Mouse (Mus musculus) embryonic facial prominence, embryonic 14.5 days (tissue): Measurements from ENCODE around the gene Kif27. TPM values are rescaled to one million over a fixed set of nuclear protein-coding genes. Genes with fewer than 3 reads are reported as not detected.
"Not testable (repeated sequence)": the region's sequence is repeated elsewhere in the genome, so short reads cannot be mapped to it uniquely, and the experiment has no call there.

Experiments used
- ATAC-seq: fragments of 200-750 bp; cut with Nextera tagmentation; 2 replicates; pipeline ENCODE4 v1.8.0; 2017; ENCODE audit warnings: low read depth, moderate number of reproducible peaks, moderate TSS enrichment
- DNase-seq: peaks from one replicate; pipeline ENCODE4 v3.0.0-alpha.2; 2015; ENCODE audit warnings: low spot score
- H3K27ac ChIP-seq: fragments of 300-500 bp; sonication (generic); replicated peaks from 2 replicates; pipeline ENCODE4 v1.5.1; 2014; ENCODE audit warnings: low read depth, mild to moderate bottlenecking, low read length, moderate library complexity
- H3K27me3 ChIP-seq: fragments of 300-500 bp; sonication (generic); replicated peaks from 2 replicates; pipeline ENCODE4 v1.6.1; 2014; ENCODE audit warnings: low read length; ENCODE audit not compliant: control insufficient read depth, insufficient read depth
- H3K36me3 ChIP-seq: fragments of 300-500 bp; sonication (generic); 2 replicates; pipeline ENCODE4 v1.6.1; 2014; ENCODE audit warnings: low read length, mixed read lengths; ENCODE audit not compliant: control insufficient read depth, insufficient read depth
- H3K4me1 ChIP-seq: fragments of 300-500 bp; sonication (generic); 2 replicates; pipeline ENCODE4 v1.6.1; 2014; ENCODE audit warnings: antibody characterized with exemption, low read length; ENCODE audit not compliant: control insufficient read depth, insufficient read depth
- H3K4me2 ChIP-seq: fragments of 300-500 bp; sonication (generic); 2 replicates; pipeline ENCODE4 v1.6.1; 2014; ENCODE audit warnings: low read depth, mild to moderate bottlenecking, low read length, moderate library complexity, mixed read lengths
- H3K4me3 ChIP-seq: fragments of 300-500 bp; sonication (generic); 2 replicates; pipeline ENCODE4 v1.5.1; 2014; ENCODE audit warnings: low read depth, mild to moderate bottlenecking, low read length
- H3K9ac ChIP-seq: fragments of 300-500 bp; sonication (generic); 2 replicates; pipeline ENCODE4 v1.6.1; 2014; ENCODE audit warnings: low read depth, mild to moderate bottlenecking, low read length, moderate library complexity, mixed read lengths
- H3K9me3 ChIP-seq: fragments of 300-500 bp; sonication (generic); 2 replicates; pipeline ENCODE4 v1.6.1; 2016; ENCODE audit warnings: low read length; ENCODE audit not compliant: control insufficient read depth
- WGBS: fragments of 180-500 bp; shearing (Covaris S2); extraction: QIAGEN DNeasy Blood & Tissue Kit; methylation state at CpG from one replicate; pipeline ENCODE4 v1.1.7; 2014; 5-methylcytosine and 5-hydroxymethylcytosine counted together
- polyA plus RNA-seq: library from polyadenylated mRNA; unstranded; fragments of >200 nt; fragmentation: Nextera tagmentation; extraction: Ambion mirVana; gene quantifications from 2 replicates; pipeline ENCODE4 v1.2.1, GENCODE M21; 2014

Kif27 gene
- 0.98 and 1.7 TPM in 2 replicates for polyA plus RNA-seq

GRCm38 (mm10) chr13:58358629-58359303 is at the start of gene Kif27:
Gene Kif27, minus strand, starts transcription at chr13:58359122.
- H3K9me3 ChIP-seq = no peaks in the 10 kb centered on the region
- ATAC-seq (peak; percentile 99), DNase-seq (peak; percentile 93)
- H3K27ac ChIP-seq = 0 out of 2 replicates have a peak within 1 kb of the TSS, but pooled peaks have one; percentile 40
- H3K4me1 ChIP-seq = no peaks in the 10 kb centered on the region
- 1% methylated on average over 32 of the region's 85 CpGs for WGBS
- H3K27me3 ChIP-seq = no peaks in the 10 kb centered on the region
- peak within 1 kb of the TSS; percentile 86 for H3K4me2 ChIP-seq
- H3K4me3 ChIP-seq = peak within 1 kb of the TSS; percentile 69
- H3K36me3 ChIP-seq = no peaks in the 10 kb centered on the region
- H3K9ac ChIP-seq = peak within 1 kb of the TSS; percentile 67

GRCm38 (mm10) chr13:58403243-58403642 is 44.3 kb upstream of the Kif27 start, which contains the start of gene Hnrnpk:
Gene Hnrnpk, minus strand, starts transcription at chr13:58403343.
- Histone ChIP-seq H3K36me3 (peaks cover 18% of the 10 kb centered on the region), H3K4me2 (peak within 1 kb of the TSS; percentile 51), H3K9ac (peak within 1 kb of the TSS; percentile 100), H3K27ac (peak within 1 kb of the TSS; percentile 99), H3K4me3 (peak within 1 kb of the TSS; percentile 86)
- ATAC-seq, H3K27me3 ChIP-seq, DNase-seq, H3K9me3 ChIP-seq, H3K4me1 ChIP-seq: not testable (repeated sequence)
- 12% methylated on average over 12 of the region's 17 CpGs for WGBS

GRCm38 (mm10) chr13:58402744-58403110 is 43.8 kb upstream of the Kif27 start:
- Histone ChIP-seq H3K4me3 (peak overlapping the region; percentile 86), H3K4me1 (no peaks in the 10 kb centered on the region), H3K4me2 (peak overlapping the region; percentile 51), H3K9ac (peak overlapping the region; percentile 100), H3K27ac (peak overlapping the region; percentile 99), H3K9me3 (no peaks in the 10 kb centered on the region), H3K36me3 (peaks cover 23% of the 10 kb centered on the region), H3K27me3 (no peaks in the 10 kb centered on the region)
- WGBS = 12% methylated on average over 5 of the region's 48 CpGs
- DNase-seq (no peak), ATAC-seq (peak; percentile 62; the same call in 1 of the 2 replicates)

GRCm38 (mm10) chr13:58402003-58402743 is 43.3 kb upstream of the Kif27 start, which contains the start of gene Rmi1:
Gene Rmi1, plus strand, starts transcription at chr13:58402248.
- Histone ChIP-seq H3K9ac (peak within 1 kb of the TSS; percentile 100), H3K4me1 (no peaks in the 10 kb centered on the region), H3K27me3 (no peaks in the 10 kb centered on the region), H3K4me3 (peak within 1 kb of the TSS; percentile 86), H3K27ac (peak within 1 kb of the TSS; percentile 99), H3K9me3 (no peaks in the 10 kb centered on the region), H3K4me2 (peak within 1 kb of the TSS; percentile 75), H3K36me3 (peaks cover 23% of the 10 kb centered on the region)
- under 1% methylated on average over 60 of the region's 91 CpGs for WGBS
- ATAC-seq (peak; percentile 95), DNase-seq (peak; percentile 98)

- peak overlapping the region; percentile 100 for H3K9ac ChIP-seq
- DNase-seq (peak; percentile 85), ATAC-seq (peak; percentile 32)
- H3K4me3 ChIP-seq = peak overlapping the region; percentile 86
- H3K4me1 ChIP-seq = no peaks in the 10 kb centered on the region
- no peaks in the 10 kb centered on the region for H3K9me3 ChIP-seq
- WGBS = 0% methylated on average over 27 of the region's 100 CpGs
- H3K36me3 ChIP-seq = peaks cover 31% of the 10 kb centered on the region
- H3K27ac ChIP-seq = peak overlapping the region; percentile 99
- peak overlapping the region; percentile 75 for H3K4me2 ChIP-seq
- H3K27me3 ChIP-seq = no peaks in the 10 kb centered on the region
Measured at GRCm38 (mm10) chr13:58401135-58402002, 42.4 kb upstream of the Kif27 start.

GRCm38 (mm10) chr13:58400576-58400975 is 41.7 kb upstream of the Kif27 start:
- 2% methylated on average over 11 of the region's 11 CpGs for WGBS
- DNase-seq = no peak
- Histone ChIP-seq H3K4me3 (peak overlapping the region; percentile 86), H3K9me3 (no peaks in the 10 kb centered on the region), H3K36me3 (peaks cover 39% of the 10 kb centered on the region), H3K4me2 (peak overlapping the region; percentile 75), H3K9ac (peak overlapping the region; percentile 100), H3K4me1 (no peaks in the 10 kb centered on the region), H3K27me3 (no peaks in the 10 kb centered on the region), H3K27ac (peak overlapping the region; percentile 99; the same call in 1 of the 2 replicates)
- ATAC-seq = no peak

- no peaks in the 10 kb centered on the region for H3K27me3 ChIP-seq
- WGBS = 92% methylated on average over 13 of the region's 13 CpGs
- H3K9ac ChIP-seq = no peak overlapping the region
- peaks cover 67% of the 10 kb centered on the region for H3K36me3 ChIP-seq
- no peak overlapping the region for H3K4me2 ChIP-seq
- no peaks in the 10 kb centered on the region for H3K4me1 ChIP-seq
- ATAC-seq (no peak), DNase-seq (no peak)
- H3K27ac ChIP-seq = no peak overlapping the region
- no peaks in the 10 kb centered on the region for H3K9me3 ChIP-seq
- no peak overlapping the region for H3K4me3 ChIP-seq
Measured at GRCm38 (mm10) chr13:58397651-58398050, 38.7 kb upstream of the Kif27 start.

- not testable (repeated sequence) for H3K27me3 ChIP-seq, ATAC-seq, H3K4me1 ChIP-seq, DNase-seq, H3K9me3 ChIP-seq, H3K27ac ChIP-seq, H3K9ac ChIP-seq, H3K4me2 ChIP-seq, H3K4me3 ChIP-seq
- peaks cover 89% of the 10 kb centered on the region for H3K36me3 ChIP-seq
- WGBS = 84% methylated on average over 11 of the region's 11 CpGs
Measured at GRCm38 (mm10) chr13:58394392-58394791, 35.5 kb upstream of the Kif27 start.
